Mouse (Mus musculus): Measurements from ENCODE around the gene A930018P22Rik.

A930018P22Rik gene

DNA sequence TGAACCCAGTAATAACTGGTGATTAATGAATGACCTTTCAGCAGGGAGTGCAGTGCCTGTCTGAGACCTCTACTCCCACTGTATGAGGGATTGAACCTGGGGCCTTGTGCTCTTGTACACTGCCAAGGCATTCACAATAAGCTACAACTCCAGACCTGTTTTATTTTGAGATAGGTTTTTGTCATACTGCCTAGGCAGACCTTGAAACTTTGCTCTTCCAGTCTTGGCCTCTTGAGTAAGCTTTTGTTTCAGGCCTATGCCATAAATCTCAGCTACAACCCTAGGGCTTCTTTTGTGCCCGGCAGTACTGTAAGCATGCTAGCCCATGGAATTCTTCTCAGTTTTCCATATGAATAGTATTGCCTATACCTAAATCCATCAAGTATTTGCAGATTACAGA is 3.5 kb upstream of the A930018P22Rik start:
- no peak for DNase-seq (ENCODE audit: low spot score)

DNA sequence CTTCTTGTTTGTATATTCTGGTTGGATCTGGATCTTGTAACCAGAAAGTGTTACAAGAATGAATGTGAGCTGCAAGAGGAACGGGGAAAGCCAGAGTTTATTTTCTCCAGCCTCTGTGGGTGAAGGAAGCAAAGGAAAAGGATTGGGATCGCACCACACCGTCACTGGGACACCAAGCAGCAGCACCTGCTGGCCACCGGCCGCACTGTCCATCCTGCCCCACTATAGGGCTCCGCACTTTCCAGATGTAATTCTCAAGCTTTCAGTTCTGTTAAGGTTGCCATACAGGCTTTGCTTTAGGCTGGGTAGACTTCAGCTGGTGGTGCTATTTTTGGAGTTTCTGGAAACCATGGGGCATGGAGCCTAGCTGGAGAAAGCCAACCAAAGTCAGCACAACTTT is 2.3 kb upstream of the A930018P22Rik start:
- DNase-seq (ENCODE audit: low spot score) = peak; percentile 37

DNA sequence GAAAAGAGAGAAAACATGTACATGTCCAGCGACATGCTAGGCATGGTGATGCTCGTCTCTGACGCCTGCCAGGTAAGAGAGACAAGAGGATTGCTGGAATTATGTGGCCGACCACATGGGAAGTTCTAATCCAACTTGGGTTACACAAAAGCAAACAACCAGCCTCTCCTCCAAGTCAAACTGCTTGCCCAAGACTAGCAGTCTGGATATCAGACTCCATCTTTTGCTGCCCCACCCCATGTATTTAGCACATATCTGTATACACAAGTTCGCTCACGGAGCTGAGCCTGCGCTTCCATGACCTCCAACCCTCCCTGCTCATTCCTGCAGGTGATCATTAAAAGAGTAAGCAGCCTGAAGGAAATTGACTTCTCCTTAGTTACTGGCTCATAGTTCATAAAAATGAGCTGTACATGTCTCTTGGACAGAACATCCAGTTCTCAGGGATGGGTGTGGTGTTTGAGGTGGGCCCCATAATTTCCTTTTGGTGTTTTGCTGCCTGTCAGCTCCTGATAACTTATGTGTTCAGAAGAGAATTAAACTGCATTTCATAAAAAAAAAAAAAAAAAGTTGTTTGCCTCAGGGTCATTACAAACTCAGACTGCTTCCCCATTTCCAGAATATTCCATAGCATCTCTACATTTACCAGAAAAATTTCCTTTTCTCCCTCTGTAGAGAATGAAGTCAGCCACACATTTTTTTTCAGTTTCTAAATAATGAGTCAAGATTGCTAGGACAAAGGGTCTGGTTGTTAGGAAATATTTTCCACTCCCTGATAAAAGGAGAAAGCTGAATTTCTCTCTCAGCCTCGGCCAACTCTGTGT is 676 bp upstream of the A930018P22Rik start:
- no peak for DNase-seq (ENCODE audit: low spot score)

DNA sequence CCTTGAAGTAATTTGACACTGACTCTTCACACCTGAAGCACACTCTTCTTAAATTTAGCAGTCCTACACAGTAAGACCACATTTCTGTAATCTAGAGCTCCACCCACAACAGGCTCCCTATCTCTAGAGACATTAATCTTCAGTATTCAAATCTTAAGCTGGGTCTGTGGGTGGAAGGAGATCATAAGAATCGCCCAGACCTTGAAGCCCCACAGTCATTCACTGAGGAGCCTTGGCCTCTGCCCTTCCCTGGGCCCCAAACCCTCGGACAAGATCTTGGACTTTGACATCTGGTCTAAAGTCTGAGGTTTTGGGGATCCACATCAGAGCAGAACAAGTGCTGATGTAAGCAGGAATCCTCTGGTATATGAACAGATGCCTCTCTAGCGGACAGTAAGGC is 971 bp downstream of the A930018P22Rik start:
- DNase-seq (ENCODE audit: low spot score) = no peak

DNA sequence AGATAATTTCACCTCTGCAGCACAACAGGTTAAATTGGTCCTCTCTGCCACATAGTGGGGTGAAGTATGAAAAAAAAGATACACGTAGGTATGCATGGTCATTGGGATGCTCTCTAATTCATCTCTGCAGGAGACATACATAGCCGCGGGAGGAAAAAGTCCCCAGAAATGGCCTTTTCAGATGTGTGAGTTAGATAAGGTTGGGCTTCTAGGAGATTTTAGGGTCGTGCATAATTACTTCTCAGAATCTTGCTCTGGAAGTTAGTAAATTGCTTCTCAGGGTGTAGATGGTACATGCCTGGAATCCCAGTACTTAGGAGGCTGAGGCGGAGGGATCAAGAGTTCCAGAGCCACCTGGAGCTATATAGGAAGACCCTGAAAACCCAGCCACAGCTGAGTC is 1.5 kb downstream of the A930018P22Rik start:
- DNase-seq (ENCODE audit: low spot score) = no peak

DNA sequence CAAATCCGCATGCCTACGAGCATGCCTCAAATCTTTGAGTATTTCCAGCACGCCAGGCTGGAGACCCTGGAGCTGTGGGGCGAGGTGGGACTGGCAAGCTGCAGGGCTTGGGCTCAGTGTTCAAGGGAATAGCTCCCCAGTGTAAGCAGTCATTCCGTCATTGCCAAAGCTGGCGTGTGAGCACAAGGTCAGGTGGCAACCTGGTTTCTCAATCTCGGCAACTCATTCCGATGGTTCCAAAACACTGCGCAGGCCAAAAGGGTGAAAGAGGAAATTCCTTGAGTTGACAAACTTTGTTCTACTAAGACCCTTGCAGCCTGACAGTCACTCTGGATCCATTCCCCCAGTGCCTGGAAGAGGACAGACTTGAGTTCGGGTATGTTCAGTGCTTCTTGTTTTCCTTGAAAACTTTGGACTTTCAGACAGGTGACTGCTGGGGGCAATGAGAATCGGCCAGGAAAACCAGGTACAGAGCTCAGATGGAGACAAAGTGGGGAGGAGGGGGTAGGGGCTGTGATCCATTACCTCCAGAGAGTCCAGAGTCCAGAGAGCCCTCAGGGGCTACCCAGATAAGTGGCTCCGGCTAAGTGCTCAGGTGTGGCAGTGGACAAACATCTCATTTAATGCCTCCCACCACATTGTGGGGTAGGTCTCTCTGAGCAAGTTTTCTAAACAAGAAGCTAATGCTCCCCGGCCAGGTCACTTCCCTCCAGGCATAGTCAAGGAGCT is 6.4 kb downstream of the A930018P22Rik start:
- DNase-seq (ENCODE audit: low spot score) = no peak

DNA sequence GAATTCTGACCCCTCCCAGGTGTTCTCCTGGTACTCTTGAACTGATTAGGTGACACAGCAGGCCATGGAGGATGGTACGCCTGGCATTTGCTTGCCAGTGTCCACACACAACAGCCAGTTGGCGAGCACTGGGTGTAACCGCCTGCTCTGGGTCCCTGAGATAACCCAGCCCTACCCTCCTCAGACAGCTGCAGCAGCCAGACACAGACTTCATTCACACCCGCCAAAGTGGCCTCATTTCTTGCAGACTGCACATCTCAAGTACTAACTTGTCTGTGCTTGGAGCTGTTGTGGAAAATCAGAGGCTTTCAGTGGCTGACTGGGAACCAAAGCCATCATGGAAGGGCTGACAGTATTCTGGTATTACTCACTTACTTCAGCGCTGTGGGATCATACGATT is 7.6 kb downstream of the A930018P22Rik start:
- DNase-seq (ENCODE audit: low spot score) = no peak

DNA sequence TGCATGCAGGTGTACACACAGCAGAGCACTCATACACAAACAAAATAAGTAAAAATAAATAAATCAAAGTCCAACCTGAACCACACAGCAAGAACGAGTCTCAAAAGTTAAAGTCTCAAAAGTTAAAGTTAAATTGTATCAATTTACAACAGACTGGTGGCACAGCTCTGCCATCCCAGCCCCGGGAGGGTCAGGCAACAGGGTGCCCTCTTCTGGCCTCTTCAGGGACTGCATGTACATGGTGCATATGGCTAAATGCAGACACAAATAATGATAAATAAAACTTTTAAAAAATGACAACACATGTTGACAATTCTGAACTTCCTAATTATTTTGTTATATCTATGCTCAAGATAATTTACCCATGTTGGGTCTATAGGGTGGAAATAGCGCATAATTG is 8.4 kb downstream of the A930018P22Rik start:
- no peak for DNase-seq (ENCODE audit: low spot score)

DNA sequence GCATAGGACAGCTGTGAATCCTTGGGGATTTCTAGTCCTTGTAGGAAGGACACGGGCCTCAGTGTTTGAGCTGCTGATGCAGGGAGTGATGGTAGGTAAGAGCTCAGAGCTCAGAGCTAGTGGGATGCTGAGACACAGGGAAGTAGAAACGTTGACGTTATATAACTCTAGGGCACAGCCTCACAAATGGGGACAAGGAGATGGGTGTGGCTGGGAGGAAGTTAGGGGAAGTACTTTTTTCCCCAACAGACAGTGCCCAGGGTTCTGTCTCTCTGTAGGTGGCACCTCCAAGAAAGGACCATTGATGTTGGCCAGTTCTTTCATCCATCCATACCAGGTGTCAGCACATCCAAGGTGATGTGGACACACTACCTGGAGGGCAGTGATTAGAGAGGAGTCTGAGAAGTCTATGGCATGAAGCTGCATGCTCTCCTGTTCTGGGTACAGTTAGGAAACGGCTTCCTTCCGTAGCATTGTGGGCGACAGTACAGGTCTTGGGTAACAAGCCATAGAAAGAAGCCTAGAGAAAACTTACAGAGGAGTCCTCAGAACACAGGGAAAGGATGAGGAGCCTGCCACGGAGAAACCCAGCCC is 9.8 kb downstream of the A930018P22Rik start:
- no peak for DNase-seq (ENCODE audit: low spot score)

DNA sequence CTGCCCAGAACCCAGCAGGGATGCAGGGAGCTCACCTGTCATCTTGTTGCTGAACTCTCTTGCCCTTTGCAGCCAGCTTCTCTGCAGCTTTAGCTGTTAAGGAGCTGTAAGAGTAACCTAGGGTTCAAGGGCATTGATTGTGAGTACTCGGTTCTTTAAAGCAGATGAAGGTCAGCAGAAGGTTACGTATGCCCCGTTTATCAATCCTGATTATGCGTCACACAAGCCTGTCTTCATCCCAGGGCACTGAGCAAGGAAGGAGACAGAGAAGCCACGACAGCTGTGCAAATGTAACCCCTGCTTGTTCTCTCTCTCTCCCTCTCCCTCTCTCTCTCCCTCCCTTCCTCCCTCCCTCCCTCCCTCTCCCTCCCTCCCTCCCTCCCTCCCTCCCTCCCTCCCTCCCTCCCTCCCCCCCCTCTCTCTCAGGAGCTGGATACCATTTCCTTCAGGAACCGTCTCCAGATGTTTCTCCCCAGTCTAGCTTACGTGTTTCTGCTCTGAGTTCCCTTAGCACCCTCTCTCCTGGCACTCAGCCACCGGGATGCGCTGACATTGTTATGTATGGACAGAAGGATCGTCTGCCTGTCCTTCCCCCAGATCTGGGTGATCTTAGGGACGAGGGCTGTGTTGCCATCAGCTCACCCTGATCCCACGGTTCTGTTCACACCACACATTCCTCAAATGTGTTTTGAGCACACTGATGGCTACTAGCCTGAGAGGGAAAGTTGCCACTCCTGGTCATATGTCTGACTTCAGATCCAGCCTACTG is 10.7 kb downstream of the A930018P22Rik start:
- no peak for DNase-seq (ENCODE audit: low spot score)

DNA sequence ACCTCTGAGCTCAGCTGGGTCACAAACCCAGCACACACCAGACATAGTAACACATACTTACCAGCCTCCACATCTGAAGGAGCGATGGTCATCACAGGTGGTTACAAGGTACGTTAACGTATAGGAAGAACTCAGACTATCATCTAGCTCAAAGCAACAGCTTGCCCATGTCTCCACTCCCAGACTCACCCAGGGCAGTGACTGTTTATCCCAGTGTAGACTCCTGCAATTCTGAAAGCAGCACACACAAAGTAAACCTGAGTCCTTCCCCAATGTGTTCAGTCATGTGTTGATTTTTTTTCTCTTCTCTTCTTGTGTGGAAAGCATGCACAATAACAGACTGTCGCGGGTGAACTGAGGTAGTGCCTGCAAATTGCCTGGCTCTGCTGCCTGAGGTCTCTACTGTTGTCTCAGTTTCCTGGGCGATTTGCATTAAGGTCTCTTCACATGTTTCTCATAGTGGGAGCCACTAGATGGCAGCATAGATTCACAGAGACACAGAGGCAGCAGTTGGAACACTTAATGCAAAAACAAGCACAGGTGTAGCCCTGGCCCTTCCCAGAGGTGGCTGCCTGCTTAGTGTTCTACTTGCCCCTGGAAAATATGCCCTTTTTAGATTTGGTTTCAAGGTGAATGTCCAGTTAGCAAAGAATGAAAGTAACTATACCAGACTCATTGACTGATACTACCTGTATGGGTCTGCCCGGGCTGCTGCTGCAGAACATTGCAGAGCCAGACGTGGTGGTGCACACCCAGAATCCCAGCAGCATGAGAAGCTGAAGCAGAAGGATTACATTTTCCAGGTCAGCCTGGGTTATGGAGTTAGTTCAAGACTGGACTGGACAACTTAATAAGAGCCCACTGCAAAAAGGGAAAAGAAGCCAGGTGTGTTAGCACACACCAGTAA is 11.8 kb downstream of the A930018P22Rik start:
- peak; percentile 91 for DNase-seq (ENCODE audit: low spot score)

DNA sequence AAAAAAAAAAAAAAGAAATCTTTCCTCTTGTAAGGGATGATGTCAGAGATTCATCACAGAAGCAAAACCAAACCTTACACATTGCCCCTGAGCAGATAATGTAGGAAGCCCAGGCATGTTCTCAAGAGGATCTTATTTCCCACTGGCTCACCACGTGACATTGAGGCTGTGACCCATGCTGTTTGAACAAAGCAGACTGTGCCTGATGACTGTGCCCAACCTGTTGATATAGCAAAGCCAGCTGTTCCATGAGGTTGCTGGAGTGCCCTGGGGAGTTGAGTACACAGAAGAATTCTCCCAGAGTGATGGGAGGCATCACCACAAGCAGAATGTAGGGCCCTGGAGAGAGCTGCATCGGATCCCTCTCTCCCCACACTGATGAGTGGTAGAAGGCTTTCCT is 13.4 kb downstream of the A930018P22Rik start:
- no peak for DNase-seq (ENCODE audit: low spot score)

DNA sequence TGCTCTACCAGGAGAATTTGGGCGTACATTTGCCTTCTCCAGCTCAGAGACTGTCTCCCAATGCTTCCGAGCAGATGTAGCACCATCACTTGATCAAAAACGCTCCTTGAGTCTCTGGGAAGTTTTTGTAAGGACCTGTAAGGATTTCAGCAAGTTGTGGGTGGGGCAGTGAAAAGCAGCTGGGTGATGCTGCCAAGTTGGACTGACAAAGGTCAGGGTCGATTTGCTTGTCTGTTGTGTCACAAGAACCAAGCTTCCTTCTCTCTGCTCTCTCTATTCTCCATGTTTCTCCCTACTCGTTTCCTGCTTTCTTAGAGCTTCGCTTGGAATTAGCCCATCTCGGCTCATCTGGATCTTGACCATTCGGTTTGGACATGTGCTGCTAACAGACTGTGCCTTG is 19.6 kb downstream of the A930018P22Rik start:
- peak; percentile 47 for DNase-seq (ENCODE audit: low spot score)

DNA sequence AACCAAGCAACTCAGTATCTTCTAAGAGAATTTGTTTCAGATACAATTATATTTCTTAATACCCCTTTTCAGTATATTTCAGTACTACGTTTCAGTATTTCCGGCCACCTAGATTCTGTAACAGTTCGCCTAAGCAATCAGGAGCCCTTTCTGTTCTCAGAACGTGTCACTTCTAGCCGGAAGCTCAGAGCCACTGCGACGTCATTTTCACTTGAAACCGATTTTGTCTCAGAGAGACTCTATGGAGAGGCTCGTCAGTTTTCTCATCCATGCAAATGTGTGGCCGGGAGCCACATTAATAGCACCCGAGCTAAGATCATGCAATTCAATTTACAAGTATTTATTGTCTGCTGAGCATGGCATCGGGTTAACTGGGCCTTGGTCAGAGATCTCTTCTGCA is 21.4 kb downstream of the A930018P22Rik start:
- DNase-seq (ENCODE audit: low spot score) = no peak

DNA sequence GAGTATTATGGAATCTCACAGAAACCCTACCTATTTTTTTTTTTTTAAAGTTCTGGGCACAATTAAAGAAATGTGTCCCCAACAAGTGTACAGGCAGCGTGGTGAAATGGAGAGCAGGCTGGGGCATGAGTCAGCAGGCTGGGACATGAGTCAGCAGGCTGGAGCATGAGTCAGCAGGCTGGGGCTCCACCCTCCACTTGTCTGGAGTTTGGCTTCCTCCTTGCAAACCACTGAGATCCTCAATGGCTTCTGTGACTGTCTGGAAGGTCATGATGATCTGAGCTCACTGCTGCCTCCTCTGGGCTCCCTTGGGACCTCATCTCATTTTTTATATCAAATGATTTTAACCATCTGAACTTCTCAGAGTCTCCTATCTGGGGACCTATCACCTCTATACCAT is 23.4 kb downstream of the A930018P22Rik start:
- DNase-seq (ENCODE audit: low spot score) = peak; percentile 75

DNA sequence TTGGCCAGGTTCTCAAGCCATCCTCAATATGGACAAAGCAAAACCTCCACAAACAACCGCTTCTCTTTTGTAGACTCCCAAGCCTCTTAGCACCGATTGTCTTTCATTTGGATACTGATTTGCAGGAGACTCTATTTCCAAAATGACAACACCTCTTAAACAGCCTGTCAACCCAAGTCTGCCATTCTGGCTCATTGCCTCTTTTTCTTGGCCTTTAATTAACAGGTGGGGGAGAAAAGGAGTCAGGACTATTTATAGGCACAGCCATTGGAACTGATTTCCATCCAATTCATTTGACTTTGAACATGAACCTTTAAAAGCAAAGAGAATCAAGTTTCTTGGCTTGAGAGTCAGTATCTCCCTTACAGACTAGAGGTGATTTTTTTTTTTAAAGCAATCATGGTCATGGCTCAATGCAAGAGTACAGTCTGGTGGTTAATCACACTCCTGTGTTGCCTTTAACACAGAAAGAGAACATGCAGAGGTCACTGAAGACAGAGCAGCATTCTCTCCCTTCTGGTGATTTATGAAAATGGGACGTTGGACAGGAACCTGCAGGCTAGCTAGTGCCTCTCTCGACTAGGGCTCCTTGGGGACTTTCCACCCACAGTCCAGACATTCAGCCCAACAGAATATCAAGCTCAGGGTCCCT is 25.5 kb downstream of the A930018P22Rik start:
- DNase-seq (ENCODE audit: low spot score) = no peak

DNA sequence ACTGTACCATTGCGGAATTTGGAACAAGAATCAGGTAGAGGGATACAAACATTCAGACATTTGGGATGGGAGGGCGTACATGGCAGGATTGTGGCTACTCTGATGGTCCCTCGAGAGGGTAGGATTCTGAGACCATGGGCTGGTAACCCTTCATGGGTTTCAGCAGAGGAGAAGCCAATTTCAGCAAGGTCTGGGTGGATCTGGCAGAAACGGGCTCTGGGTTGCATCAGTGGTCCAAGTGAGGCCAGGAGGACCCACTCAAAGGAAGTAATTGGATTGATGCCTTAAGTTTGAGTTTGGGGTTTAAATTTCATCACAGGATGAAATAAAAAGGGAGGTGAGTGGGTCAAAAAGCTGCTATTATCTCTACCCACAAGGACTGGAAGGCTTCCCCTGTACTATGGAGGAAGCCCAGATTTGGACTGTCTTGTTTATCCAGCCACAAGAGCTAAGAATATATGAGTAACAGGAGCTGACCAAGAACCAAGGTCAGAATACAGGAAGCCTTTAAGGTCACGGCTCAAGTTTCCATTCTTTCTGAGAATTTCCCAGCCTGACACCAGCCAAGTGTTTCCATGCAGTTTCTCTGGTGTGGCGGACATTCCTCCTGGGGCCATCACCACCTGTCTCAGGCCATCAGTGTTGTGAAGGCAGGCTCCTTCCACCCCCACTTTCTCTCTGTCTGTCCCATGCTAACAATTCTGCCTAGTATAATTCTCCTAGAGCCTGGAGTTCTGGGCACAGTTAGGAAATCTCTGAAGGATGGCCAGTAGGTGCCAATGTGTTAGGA is 28.2 kb downstream of the A930018P22Rik start:
- no peak for DNase-seq (ENCODE audit: low spot score)

DNA sequence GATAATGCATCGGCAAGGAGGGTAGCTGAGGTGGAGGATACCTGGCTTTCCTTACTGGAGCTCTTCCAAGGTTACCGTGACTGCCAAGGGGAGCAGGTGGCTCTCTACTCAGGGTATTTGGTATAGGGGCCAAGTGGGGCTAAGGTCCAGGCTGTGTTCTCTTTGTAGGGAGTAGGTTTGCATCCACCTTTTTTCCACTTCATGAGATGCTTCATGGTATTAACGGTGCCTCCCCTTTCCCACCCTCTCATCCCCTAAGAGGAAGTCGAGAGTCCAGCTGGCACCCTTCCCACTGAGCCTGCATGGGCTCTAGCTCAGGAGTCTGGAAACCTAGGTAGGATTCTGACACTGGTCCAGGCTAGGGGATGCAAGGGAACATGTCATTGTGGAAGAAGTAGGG is 30.8 kb downstream of the A930018P22Rik start:
- no peak for DNase-seq (ENCODE audit: low spot score)

DNA sequence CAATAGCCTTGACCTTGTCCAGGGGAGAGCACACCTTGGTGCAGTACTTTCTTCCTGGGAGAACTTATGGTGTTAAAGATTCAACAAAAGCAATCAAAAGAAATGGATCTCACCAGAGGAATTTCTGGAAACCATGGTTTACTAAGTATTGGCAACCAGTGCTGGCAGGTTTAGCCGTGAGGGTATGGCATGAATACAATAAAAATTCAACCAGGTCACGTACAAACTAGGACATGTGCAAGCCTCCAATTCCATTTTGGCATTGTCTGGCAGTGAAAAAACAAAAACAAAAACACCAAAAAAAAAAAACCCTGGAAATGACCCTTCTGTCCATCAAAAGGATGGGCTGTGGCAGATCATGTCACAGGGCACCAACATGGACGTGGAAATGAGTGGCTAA is 31.3 kb downstream of the A930018P22Rik start:
- no peak for DNase-seq (ENCODE audit: low spot score)

DNA sequence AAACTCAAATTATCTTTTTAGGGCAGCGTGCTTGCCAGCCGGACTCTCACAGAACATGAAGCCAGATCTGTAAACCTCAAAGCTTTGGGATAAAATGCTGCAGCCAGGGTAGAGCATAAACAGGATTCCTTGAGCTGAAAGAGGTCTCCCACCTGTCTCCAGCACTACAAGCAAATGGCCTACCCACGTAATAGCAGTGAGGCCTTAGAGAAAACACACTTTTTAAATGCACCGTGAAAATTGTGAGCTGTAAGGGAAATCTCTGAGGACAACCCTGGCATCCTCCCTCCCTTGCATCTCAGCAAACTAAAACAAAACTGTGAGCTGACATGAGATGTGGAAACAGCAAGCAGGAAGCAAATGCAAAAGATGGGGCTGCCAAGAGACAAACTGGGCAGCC is 35.3 kb downstream of the A930018P22Rik start:
- DNase-seq (ENCODE audit: low spot score) = no peak
